Mouse (Mus musculus) ES-E14 (cell line): ENCODE results near the gene Tnik.

Source experiments
- CHD2 ChIP-seq: IDR thresholded peaks from 2 replicates; pipeline ENCODE4 v1.6.1; 2014; ENCODE audit warnings: mild to moderate bottlenecking, low read depth, low read length, inconsistent platforms
- HCFC1 ChIP-seq: IDR thresholded peaks from 2 replicates; pipeline ENCODE4 v1.6.1; 2012; ENCODE audit warnings: low read length, inconsistent platforms, borderline replicate concordance; ENCODE audit not compliant: insufficient read depth
- MAFK ChIP-seq: IDR thresholded peaks from 2 replicates; pipeline ENCODE4 v1.6.1; 2014; ENCODE audit warnings: mild to moderate bottlenecking, low read depth, low read length, inconsistent platforms; ENCODE audit not compliant: insufficient read depth
- ZNF384 ChIP-seq: IDR thresholded peaks from 2 replicates; pipeline ENCODE4 v1.6.1; 2012; ENCODE audit warnings: low read depth, low read length, inconsistent platforms

DNA sequence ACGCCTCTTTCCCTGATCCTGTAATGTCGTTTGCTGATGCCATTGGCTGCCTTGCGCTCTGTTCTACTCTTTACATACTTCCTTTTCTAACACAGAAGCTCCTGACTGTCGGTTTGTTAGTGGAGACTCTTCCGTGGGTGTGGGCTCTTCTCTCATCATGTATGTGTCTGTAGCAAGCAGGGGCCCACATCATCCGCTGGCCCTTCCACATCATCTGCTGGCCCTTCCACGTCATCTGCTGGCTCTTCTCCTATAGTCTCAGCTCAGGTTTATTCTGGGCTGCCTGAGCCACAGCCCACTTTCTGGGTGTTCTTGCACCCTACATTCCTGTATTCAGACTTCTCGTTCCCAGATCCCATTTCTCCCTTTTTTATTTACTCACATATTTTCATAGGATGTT lies 58.6 kb downstream of the Tnik start:
- TF ChIP-seq CHD2 (no peak), MAFK (no peak), HCFC1 (no peak), ZNF384 (no peak)
